Mouse (Mus musculus) midbrain, embryonic 12.5 days (tissue): ENCODE data around the gene Nme1. TPM values are rescaled to one million over a fixed set of nuclear protein-coding genes. Genes with fewer than 3 reads are reported as not detected.
A peak's percentile ranks its signal among the peaks of the same experiment; 100 is the strongest.

Experiments used
- ATAC-seq: fragments of 200-750 bp; cut with Nextera tagmentation; 2 replicates; pipeline ENCODE4 v1.8.0; 2017; ENCODE audit warnings: low read depth, moderate TSS enrichment, moderate library complexity; ENCODE audit not compliant: low FRiP score
- H3K27ac ChIP-seq: fragments of 300-500 bp; sonication (generic); replicated peaks from 2 replicates; pipeline ENCODE4 v1.5.1; 2016; ENCODE audit warnings: mild to moderate bottlenecking
- H3K27me3 ChIP-seq: fragments of 300-500 bp; sonication (generic); 2 replicates; pipeline ENCODE4 v1.6.1; 2016; ENCODE audit warnings: mild to moderate bottlenecking
- H3K36me3 ChIP-seq: fragments of 300-500 bp; sonication (generic); 2 replicates; pipeline ENCODE4 v1.6.1; 2016
- H3K4me1 ChIP-seq: fragments of 300-500 bp; sonication (generic); 2 replicates; pipeline ENCODE4 v1.6.1; 2016
- H3K4me2 ChIP-seq: fragments of 300-500 bp; sonication (generic); replicated peaks from 2 replicates; pipeline ENCODE4 v1.6.1; 2016; ENCODE audit warnings: mild to moderate bottlenecking, moderate library complexity
- H3K4me3 ChIP-seq: fragments of 300-500 bp; sonication (generic); 2 replicates; pipeline ENCODE4 v1.5.1; 2016; ENCODE audit warnings: mild to moderate bottlenecking
- H3K9ac ChIP-seq: fragments of 300-500 bp; sonication (generic); replicated peaks from 2 replicates; pipeline ENCODE4 v1.6.1; 2016; ENCODE audit warnings: mild to moderate bottlenecking, moderate library complexity
- H3K9me3 ChIP-seq: fragments of 300-500 bp; sonication (generic); 2 replicates; pipeline ENCODE4 v1.6.1; 2016; ENCODE audit warnings: mild to moderate bottlenecking
- WGBS: fragments of 180-500 bp; shearing (Covaris S2); methylation state at CpG from one replicate; pipeline ENCODE4 v1.1.7; 2016; 5-methylcytosine and 5-hydroxymethylcytosine counted together
- polyA plus RNA-seq: library from polyadenylated mRNA; unstranded; fragments of >200 nt; fragmentation: Nextera tagmentation; extraction: Ambion mirVana; gene quantifications from 2 replicates; pipeline ENCODE4 v1.2.1, GENCODE M21; 2016

Nme1 gene
- 217 and 227 TPM in 2 replicates for polyA plus RNA-seq

DNA sequence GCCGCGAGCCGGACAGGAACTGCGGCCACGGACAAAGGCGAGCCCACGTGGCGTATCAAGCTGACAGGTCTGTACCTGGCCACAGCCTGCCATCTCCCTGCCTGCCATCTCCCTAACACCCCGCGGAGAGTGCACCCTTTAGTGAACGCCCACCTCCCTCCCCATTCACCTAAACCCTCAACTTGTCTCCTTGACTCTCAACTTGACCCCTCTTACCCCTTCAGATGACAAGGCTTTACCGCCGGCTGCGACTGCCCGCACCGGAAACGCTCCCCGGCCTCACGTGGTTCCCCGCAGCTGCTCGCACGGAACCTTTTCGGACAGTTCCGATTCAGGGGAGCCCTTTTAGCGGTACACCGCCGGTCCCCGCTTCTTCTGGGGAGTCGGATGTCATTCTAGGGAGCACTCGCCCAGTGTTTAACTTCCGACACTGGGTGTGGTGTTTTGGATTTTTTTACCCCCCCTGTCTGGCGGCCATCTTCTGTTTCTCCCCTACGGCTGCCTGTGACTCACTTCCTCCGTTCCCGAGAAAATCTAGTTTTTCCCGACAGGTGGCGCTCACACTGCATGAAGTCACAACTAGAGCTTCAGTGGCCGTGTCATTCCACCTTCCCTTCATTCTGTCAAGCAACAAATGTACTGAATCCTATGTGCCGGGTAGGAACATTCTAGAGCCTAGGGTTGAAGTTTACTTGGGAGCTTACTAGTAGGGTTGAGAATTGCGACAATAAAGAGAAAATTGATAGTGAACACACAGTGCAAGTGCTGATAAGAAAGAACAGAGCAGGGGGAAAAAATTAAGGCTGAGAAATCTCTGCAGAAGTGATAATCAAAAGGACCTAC lies at the start of gene Nme1, which contains the start of gene Gm20390:
Gene Nme1, minus strand, starts transcription at position 517 of the 843 bp plus-strand sequence.
Gene Gm20390, minus strand, starts transcription at position 289 of the 843 bp plus-strand sequence.
- no peaks in the 10 kb centered on the region for H3K27me3 ChIP-seq
- WGBS, result under 1% methylated on average over 40 of the region's 40 CpGs
- peak within 1 kb of the TSS; percentile 70 for H3K4me3 ChIP-seq
- H3K4me1 ChIP-seq, result peaks cover 15% of the 10 kb centered on the region
- peaks cover 26% of the 10 kb centered on the region for H3K36me3 ChIP-seq
- ATAC-seq, result peak; percentile 96
- H3K4me2 ChIP-seq, result peak within 1 kb of the TSS; percentile 84
- H3K9me3 ChIP-seq, result no peaks in the 10 kb centered on the region
- H3K9ac ChIP-seq, result peak within 1 kb of the TSS; percentile 69
- H3K27ac ChIP-seq, result peak within 1 kb of the TSS; percentile 72

DNA sequence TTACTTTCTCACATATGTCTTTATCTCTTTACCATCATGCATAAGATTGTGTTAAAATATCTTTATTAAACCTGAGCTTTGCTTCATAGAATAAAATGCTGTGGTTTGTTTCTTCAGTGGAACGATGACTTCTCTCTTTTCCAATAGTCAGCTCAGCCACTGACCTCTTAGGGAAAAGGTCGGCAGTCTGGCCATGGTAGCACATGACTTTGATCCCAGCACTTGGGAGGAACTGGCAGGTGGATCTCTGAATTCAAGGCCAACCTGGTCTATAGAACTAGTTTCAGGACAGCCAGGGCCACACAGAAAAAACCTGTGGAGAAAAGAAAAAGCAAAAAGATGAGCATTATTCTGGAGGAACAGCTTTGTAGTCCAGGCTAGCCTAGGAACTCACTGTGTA lies 35.0 kb upstream of the Nme1 start:
- H3K27me3 ChIP-seq, result no peaks in the 10 kb centered on the region
- H3K9me3 ChIP-seq, result no peaks in the 10 kb centered on the region
- H3K4me3 ChIP-seq, result no peak overlapping the region
- WGBS, result 92% methylated on average over 2 of the region's 2 CpGs
- no peaks in the 10 kb centered on the region for H3K36me3 ChIP-seq
- no peak overlapping the region for H3K4me2 ChIP-seq
- H3K9ac ChIP-seq, result no peak overlapping the region
- no peak overlapping the region for H3K27ac ChIP-seq
- peaks cover 4% of the 10 kb centered on the region for H3K4me1 ChIP-seq
- no peak for ATAC-seq

DNA sequence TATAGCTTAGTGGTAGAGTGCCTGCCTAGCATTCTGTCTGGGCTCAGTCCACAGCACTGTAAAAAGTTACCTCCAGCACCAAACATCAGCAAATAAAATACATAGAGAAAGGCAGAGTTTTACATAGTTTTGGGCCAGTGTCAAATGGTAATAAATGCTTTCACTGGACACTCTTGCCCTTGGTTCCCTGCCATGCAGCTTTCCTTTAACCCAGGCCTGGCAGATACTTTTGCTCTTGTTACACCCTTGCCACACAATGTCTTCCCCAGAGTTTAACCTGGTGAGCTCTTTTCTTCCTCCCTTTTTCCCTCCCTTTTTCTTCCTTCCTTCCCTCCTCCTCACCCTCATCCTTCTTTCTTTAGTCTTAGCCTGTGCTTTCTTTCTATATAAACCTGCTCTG lies 31.0 kb upstream of the Nme1 start:
- no peaks in the 10 kb centered on the region for H3K36me3 ChIP-seq
- no peak overlapping the region for H3K27ac ChIP-seq
- H3K9me3 ChIP-seq, result no peaks in the 10 kb centered on the region
- peaks cover 29% of the 10 kb centered on the region for H3K4me1 ChIP-seq
- H3K27me3 ChIP-seq, result no peaks in the 10 kb centered on the region
- no peak for ATAC-seq
- H3K4me2 ChIP-seq, result no peak overlapping the region
- H3K9ac ChIP-seq, result no peak overlapping the region
- H3K4me3 ChIP-seq, result no peak overlapping the region

DNA sequence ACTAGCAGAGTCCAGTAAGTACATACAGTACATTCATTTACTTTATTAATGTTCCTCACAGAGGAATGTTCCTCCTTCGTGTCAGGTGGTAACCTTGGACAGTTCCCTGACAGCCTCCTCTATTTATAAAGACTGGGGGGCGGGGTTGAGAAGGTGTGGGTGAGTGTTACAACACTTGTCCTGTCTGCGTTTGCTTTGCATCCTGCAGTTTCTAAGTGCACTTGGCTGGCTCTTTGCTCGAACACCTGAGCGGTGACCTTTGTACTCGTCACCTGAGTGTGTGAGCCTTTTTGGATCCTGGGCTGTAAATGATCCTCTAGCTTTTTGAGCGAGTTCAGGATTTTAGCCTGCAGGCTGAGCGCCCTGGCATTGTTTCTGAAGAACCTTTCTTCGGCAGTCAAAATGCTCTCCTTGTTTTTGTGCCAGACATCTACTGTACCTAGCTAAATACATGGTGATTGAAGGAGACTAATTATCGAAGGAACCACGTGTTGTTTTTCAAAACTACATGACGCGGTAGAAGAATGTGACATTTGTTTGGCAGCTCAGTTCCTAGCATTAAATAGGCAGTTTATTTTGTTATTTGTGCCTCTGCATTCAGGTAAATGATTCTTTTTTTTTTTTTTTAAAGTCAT lies 28.9 kb upstream of the Nme1 start:
- Histone ChIP-seq H3K4me3 (peak overlapping the region; percentile 93), H3K27me3 (no peaks in the 10 kb centered on the region), H3K36me3 (no peaks in the 10 kb centered on the region), H3K9me3 (no peaks in the 10 kb centered on the region), H3K9ac (peak overlapping the region; percentile 92), H3K27ac (no peak overlapping the region), H3K4me2 (peak overlapping the region; percentile 97), H3K4me1 (peaks cover 29% of the 10 kb centered on the region)
- WGBS, result 40% methylated on average over 13 of the region's 13 CpGs
- ATAC-seq, result no peak

DNA sequence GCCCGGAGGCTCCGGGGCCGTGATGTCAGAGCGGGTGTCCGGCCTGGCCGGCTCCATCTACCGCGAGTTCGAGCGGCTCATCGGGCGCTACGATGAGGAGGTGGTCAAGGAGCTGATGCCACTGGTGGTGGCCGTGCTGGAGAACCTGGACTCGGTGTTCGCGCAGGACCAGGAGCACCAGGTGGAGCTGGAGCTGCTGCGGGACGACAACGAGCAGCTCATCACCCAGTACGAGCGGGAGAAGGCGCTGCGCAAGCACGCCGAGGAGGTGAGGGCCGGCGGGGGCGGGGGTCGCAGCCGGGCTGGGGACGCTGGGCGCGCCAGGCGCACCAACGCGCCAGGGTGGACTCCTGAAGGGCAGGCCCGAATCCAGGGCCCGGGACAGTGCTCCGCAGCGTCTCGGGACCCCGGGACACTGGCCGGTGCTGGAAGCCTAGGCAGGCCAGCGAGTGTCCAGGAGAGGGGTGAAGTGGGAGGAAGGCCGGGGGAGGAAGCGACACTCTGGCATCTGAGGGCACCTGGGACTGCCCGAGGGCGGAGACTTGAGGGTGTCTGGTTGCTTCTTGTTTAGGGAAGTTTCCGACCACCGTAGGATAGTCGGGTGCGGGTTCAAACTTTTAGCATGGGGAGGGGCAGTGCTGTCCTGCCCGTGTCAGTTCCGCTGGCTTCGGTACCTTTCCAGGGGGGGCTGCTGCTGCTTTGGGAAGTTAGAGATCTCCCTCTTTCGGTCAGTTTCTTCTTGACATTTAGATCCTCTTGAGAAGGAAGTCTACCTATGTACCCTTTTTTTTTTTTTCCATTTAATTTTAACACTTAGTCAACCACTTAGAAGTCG lies 28.2 kb upstream of the Nme1 start:
- Histone ChIP-seq H3K9ac (peak overlapping the region; percentile 92), H3K27ac (peak overlapping the region; percentile 94), H3K4me2 (peak overlapping the region; percentile 97), H3K4me3 (peak overlapping the region; percentile 93), H3K9me3 (no peaks in the 10 kb centered on the region), H3K4me1 (peaks cover 29% of the 10 kb centered on the region), H3K36me3 (no peaks in the 10 kb centered on the region), H3K27me3 (no peaks in the 10 kb centered on the region)
- under 1% methylated on average over 58 of the region's 58 CpGs for WGBS
- ATAC-seq, result no peak; the same call in 1 of the 2 replicates

DNA sequence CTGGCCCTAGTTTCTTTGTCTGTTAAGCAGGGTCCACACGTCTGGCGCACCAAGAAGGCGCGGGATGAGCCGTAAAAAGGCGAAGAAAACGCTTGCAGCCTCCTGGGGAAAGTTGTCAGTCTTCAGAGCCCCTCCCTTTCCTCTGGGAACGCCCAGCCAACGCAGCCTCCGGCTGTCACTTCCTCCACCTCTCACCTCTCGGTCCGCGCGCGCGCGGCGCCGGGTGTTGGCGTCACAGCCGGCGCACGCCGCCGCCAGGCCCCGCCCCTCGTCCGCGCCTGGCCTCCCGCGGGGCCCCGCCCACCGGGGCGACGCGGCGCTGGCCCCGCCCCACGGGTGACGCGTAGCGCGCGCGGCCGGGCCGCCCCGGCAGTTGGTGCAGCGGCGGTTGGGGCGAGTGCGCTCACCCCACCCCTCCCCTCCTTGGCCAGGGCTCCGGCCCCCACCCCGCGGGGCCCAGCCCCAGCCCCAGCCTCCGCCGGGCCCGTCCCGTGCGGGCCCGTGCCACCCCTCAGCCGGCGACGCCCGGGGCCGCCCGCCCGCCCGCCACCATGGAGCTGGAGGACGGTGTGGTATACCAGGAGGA lies 27.5 kb upstream of the Nme1 start, which contains the start of gene Spag9:
Gene Spag9, plus strand, starts transcription at position 372 of the 586 bp plus-strand sequence.
- Histone ChIP-seq H3K9me3 (no peaks in the 10 kb centered on the region), H3K4me3 (peak within 1 kb of the TSS; percentile 93), H3K36me3 (no peaks in the 10 kb centered on the region), H3K9ac (peak within 1 kb of the TSS; percentile 92), H3K4me1 (peaks cover 29% of the 10 kb centered on the region), H3K4me2 (peak within 1 kb of the TSS; percentile 97), H3K27ac (peak within 1 kb of the TSS; percentile 94), H3K27me3 (no peaks in the 10 kb centered on the region)
- ATAC-seq, result peak; percentile 93
- WGBS, result under 1% methylated on average over 51 of the region's 70 CpGs

DNA sequence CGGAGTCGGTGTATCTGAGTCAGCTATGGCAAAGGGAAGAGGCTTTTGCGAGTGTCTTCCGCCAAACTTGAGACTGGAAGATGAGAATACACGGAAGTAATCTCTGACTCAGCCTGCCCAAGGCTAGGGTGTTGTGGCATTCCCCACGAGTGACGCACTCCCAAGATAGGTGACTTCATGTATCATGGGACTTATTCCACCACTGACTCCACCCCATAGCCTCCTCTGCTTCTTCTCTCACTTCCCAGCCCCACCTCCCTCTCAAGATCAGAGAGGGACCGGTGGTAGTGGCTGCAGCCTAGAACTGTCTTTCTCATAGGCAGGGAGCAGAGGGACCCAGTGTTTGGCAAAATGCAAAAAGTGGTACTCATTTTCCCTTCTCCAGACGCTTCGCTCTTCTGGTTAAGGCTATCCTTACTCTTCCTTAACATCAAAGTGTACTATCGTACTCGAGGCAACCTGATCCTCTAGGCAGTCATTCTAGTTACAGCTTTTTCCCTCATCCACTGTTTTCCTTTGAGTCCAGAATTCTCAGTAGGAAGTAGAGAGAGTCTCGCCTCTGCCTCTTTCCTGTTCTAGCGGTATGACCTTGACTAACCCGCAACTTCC lies 26.9 kb upstream of the Nme1 start:
- peak overlapping the region; percentile 94 for H3K27ac ChIP-seq
- H3K4me1 ChIP-seq, result peaks cover 29% of the 10 kb centered on the region
- H3K9ac ChIP-seq, result peak overlapping the region; percentile 56
- no peaks in the 10 kb centered on the region for H3K9me3 ChIP-seq
- 11% methylated on average over 15 of the region's 15 CpGs for WGBS
- ATAC-seq, result peak; percentile 11
- peak overlapping the region; percentile 97 for H3K4me2 ChIP-seq
- peak overlapping the region; percentile 93 for H3K4me3 ChIP-seq
- H3K36me3 ChIP-seq, result no peaks in the 10 kb centered on the region
- no peaks in the 10 kb centered on the region for H3K27me3 ChIP-seq

DNA sequence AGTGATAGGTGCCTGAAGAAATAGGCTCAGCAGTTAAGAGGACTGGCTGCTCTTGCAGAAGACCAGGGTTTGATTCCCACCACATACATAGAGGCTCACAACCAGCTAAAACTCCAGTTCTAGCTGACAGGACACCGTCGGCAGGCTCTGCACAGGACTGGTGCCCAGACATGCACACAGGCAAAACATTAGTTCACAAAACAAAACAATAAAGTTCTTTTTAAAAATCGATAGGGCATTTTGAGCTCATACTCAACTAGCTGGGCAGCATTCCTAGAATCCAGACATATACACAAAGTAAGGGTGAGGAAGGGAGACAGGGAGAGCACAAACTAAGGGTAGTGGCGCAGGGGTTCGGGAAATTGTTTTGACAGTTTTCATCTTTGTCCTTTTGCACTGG lies 26.2 kb upstream of the Nme1 start:
- H3K9me3 ChIP-seq, result no peaks in the 10 kb centered on the region
- H3K27ac ChIP-seq, result no peak overlapping the region; the same call in 1 of the 2 replicates
- H3K9ac ChIP-seq, result 0 out of 2 replicates have a peak overlapping the region, but pooled peaks have one; percentile 11
- WGBS, result 67% methylated on average over 5 of the region's 5 CpGs
- no peak for ATAC-seq
- no peaks in the 10 kb centered on the region for H3K27me3 ChIP-seq
- peak overlapping the region; percentile 93; the same call in 1 of the 2 replicates for H3K4me3 ChIP-seq
- peaks cover 29% of the 10 kb centered on the region for H3K4me1 ChIP-seq
- H3K36me3 ChIP-seq, result no peaks in the 10 kb centered on the region
- peak overlapping the region; percentile 97 for H3K4me2 ChIP-seq

DNA sequence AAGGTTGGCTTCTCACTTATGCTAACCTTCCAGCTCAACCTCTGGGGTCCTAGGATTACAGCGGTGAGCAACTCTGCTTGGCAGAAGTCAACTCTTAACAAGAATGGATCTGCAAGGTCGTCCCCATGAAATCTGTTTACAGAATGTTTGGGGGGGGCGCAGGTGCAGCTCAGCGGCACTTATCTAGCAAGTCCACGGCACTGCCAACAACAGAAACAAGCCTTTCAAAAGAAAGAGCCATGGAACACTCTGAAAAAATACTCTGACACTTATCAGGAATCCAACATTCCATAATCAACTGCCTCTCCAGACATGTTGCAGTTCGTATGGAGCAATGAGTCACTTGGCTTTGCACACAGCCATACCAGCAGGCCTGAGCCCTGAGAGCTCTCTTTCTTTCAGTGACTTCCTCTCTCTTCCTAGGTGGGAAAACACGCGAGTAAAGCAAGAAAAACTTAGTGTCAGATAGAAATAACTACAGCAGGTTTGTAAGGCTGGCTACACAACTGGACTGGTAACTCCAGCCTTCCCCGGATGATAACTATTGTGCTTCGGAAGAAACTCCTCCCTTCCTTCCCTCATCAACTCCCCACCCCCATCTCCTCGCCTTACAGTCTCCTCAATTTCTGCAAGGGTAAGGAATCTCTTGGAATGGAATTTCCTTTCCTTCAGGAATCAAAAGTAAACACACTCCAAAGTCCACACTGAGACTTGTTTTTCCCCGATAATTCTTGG lies 20.2 kb upstream of the Nme1 start:
- Histone ChIP-seq H3K9ac (no peak overlapping the region), H3K4me2 (no peak overlapping the region), H3K9me3 (no peaks in the 10 kb centered on the region), H3K27me3 (no peaks in the 10 kb centered on the region), H3K27ac (no peak overlapping the region), H3K36me3 (no peaks in the 10 kb centered on the region), H3K4me1 (no peaks in the 10 kb centered on the region), H3K4me3 (no peak overlapping the region)
- ATAC-seq, result no peak
- 76% methylated on average over 12 of the region's 12 CpGs for WGBS

DNA sequence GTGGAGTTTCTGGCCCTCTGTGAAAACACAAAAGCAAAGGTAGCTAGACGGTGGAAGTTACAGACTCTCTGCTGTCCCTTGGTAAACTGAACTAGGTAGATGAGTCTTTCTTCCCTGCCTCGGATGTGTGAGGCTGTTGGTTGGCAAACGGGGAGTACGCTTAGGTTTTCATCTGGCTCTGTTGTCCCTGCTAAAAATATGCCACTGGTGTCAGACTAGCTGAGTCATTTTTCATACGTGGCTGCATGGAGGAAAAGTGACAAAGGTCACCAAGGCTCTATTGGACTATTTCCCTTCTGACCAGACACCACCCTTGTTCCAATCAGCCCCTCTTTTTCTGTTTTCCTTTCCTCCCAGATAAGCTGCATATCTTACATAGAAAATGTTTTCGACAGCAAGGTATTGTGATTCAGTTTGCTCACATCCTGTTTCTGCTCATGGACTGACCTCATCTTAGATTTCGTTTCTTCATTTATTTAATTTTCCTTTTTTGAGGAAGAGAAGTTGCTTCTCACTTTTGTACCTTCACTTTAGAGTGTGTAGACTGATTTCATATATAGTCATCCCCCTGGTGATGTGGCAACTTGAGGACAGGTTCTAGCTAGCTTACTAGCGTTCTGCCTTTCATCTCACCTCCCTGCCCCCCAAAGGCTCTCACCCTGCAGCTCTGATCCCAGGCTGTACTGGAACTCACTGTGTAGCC lies 19.5 kb upstream of the Nme1 start:
- H3K9me3 ChIP-seq, result no peaks in the 10 kb centered on the region
- WGBS, result 77% methylated on average over 8 of the region's 8 CpGs
- no peak overlapping the region for H3K4me3 ChIP-seq
- H3K36me3 ChIP-seq, result no peaks in the 10 kb centered on the region
- no peak for ATAC-seq
- no peak overlapping the region for H3K27ac ChIP-seq
- H3K9ac ChIP-seq, result no peak overlapping the region
- H3K27me3 ChIP-seq, result peaks cover 3% of the 10 kb centered on the region; the same call in 1 of the 2 replicates
- H3K4me2 ChIP-seq, result no peak overlapping the region
- no peaks in the 10 kb centered on the region for H3K4me1 ChIP-seq
